Mouse (Mus musculus) heart, postnatal 25 days (tissue): ENCODE measurements around the gene Olfr657. TPM values are rescaled to one million over a fixed set of nuclear protein-coding genes. Genes with fewer than 3 reads are reported as not detected.

Source experiments
- DNase-seq: peaks from one replicate; pipeline ENCODE4 v3.0.0; 2022; ENCODE audit warnings: low spot score
- intact Hi-C: fragments of 180-260 bp; cut with DNase I; formaldehyde crosslinking; loops from one replicate; pipeline ENCODE4 v1.15.1; 2025
- total RNA-seq, 2 experiments: library from RNA; stranded (reverse); gene quantifications; 2 replicates each; pipeline ENCODE4 v1.2.3; 2021

The Olfr657 gene
- not detected for total RNA-seq

GRCm38 (mm10) chr7:104624494-104624893 lies at the start of gene Olfr657:
Gene Olfr657, plus strand, starts transcription at chr7:104624794.
- intact Hi-C loops: no loop called here
- DNase-seq: no peak

GRCm38 (mm10) chr7:104577014-104577413 lies 47.6 kb upstream of the Olfr657 start, which contains the start of gene Olfr653:
Gene Olfr653, plus strand, starts transcription at chr7:104577314.
- intact Hi-C loops: no loop called here
- DNase-seq: no peak

GRCm38 (mm10) chr7:104580846-104581245 lies 43.7 kb upstream of the Olfr657 start:
- intact Hi-C loops: no loop called here
- no peak for DNase-seq

GRCm38 (mm10) chr7:104581429-104581828 lies 43.2 kb upstream of the Olfr657 start:
- intact Hi-C loops: no loop called here
- DNase-seq: no peak

GRCm38 (mm10) chr7:104586725-104587124 lies 37.9 kb upstream of the Olfr657 start, which contains the start of gene Olfr654:
Gene Olfr654, plus strand, starts transcription at chr7:104587025.
- no peak for DNase-seq
- intact Hi-C loops: no loop called here

- intact Hi-C loops: no loop called here
- DNase-seq: no peak
These were observed 36.3 kb upstream of the Olfr657 start for GRCm38 (mm10) chr7:104588274-104588673.

- intact Hi-C loops: no loop called here
- no peak for DNase-seq
These were observed 22.9 kb upstream of the Olfr657 start, which contains the start of gene Olfr655 for GRCm38 (mm10) chr7:104601679-104602078. Gene Olfr655, minus strand, starts transcription at chr7:104601779.

GRCm38 (mm10) chr7:104603173-104603572 lies 21.4 kb upstream of the Olfr657 start:
- no peak for DNase-seq
- intact Hi-C loops: no loop called here

GRCm38 (mm10) chr7:104604727-104605126 lies 19.9 kb upstream of the Olfr657 start:
- intact Hi-C loops: no loop called here
- no peak for DNase-seq

GRCm38 (mm10) chr7:104613655-104614054 lies 10.9 kb upstream of the Olfr657 start, which contains the start of gene Olfr656:
Gene Olfr656, plus strand, starts transcription at chr7:104613955.
- intact Hi-C loops: no loop called here
- DNase-seq: no peak

GRCm38 (mm10) chr7:104646841-104647482 lies 22.4 kb downstream of the Olfr657 start, which contains the start of gene Olfr658:
Gene Olfr658, minus strand, starts transcription at chr7:104647305.
- DNase-seq: no peak
- intact Hi-C loops: no loop called here

GRCm38 (mm10) chr7:104666453-104666852 lies 41.9 kb downstream of the Olfr657 start, which contains the start of gene Olfr659:
Gene Olfr659, plus strand, starts transcription at chr7:104666753.
- no peak for DNase-seq
- intact Hi-C loops: no loop called here

- intact Hi-C loops: no loop called here
These were observed 61.6 kb downstream of the Olfr657 start, which contains the start of gene Olfr661 for GRCm38 (mm10) chr7:104686201-104686600. Gene Olfr661, plus strand, starts transcription at chr7:104686501.

More at GRCm38 (mm10) chr7:104686201-104686600, 61.6 kb downstream of the Olfr657 start, which contains the start of gene Olfr661:
- no peak for DNase-seq

Other genes with a start within 250 kb of the Olfr657 start
- not detected for gene Trim30c, start 224.0 kb upstream of the Olfr657 start, total RNA-seq
- gene Trim30a, start 159.6 kb upstream of the Olfr657 start, total RNA-seq: 1 to 10 TPM; 3.5 to 4.0 TPM
- gene Trim30d, start 116.9 kb upstream of the Olfr657 start, total RNA-seq: under 1 TPM; 0.36 to 0.57 TPM
- not detected for gene Olfr651, start 74.7 kb upstream of the Olfr657 start, total RNA-seq
- not detected for gene Olfr652, start 63.9 kb upstream of the Olfr657 start, total RNA-seq
- not detected for gene Olfr653, start 47.5 kb upstream of the Olfr657 start, total RNA-seq
- not detected for gene Olfr654, start 37.8 kb upstream of the Olfr657 start, total RNA-seq
- not detected for gene Olfr655, start 23.0 kb upstream of the Olfr657 start, total RNA-seq
- not detected for gene Olfr656, start 10.8 kb upstream of the Olfr657 start, total RNA-seq
- gene Olfr658, start 22.5 kb downstream of the Olfr657 start, total RNA-seq: not detected
- gene Olfr659, start 42.0 kb downstream of the Olfr657 start, total RNA-seq: not detected
- not detected for gene Olfr661, start 61.7 kb downstream of the Olfr657 start, total RNA-seq
- not detected for gene Usp17le, start 152.7 kb downstream of the Olfr657 start, total RNA-seq
- gene Usp17lb, start 217.8 kb downstream of the Olfr657 start, total RNA-seq: not detected
- not detected for gene Usp17la, start 232.2 kb downstream of the Olfr657 start, total RNA-seq